Mouse (Mus musculus): ENCODE results near the gene Tmem205.
A peak's percentile ranks its signal among the peaks of the same experiment; 100 is the strongest.

Tmem205 gene

GRCm38 (mm10) chr9:21927208-21927753 is at the start of gene Tmem205, which contains the start of gene Ccdc159:
TSS of gene Tmem205 (minus strand) at chr9:21927556.
TSS of gene Ccdc159 (plus strand) at chr9:21927471.
- peak; percentile 90 for DNase-seq

GRCm38 (mm10) chr9:21976626-21977175 is 49.3 kb upstream of the Tmem205 start:
- DNase-seq, result no peak

GRCm38 (mm10) chr9:21969304-21969703 is 41.9 kb upstream of the Tmem205 start:
- no peak for DNase-seq

- DNase-seq, result no peak
Measured at GRCm38 (mm10) chr9:21968883-21969282, 41.5 kb upstream of the Tmem205 start.

- DNase-seq, result peak; percentile 31
Measured at GRCm38 (mm10) chr9:21963417-21963816, 36.1 kb upstream of the Tmem205 start, which contains the start of gene Epor. TSS of gene Epor (minus strand) at chr9:21963506.

GRCm38 (mm10) chr9:21962416-21963059 is 35.2 kb upstream of the Tmem205 start:
- peak; percentile 66 for DNase-seq

GRCm38 (mm10) chr9:21962010-21962409 is 34.7 kb upstream of the Tmem205 start:
- peak; percentile 8 for DNase-seq

GRCm38 (mm10) chr9:21961366-21961980 is 34.1 kb upstream of the Tmem205 start:
- no peak for DNase-seq

GRCm38 (mm10) chr9:21960558-21961208 is 33.3 kb upstream of the Tmem205 start:
- peak; percentile 50 for DNase-seq

GRCm38 (mm10) chr9:21960135-21960534 is 32.8 kb upstream of the Tmem205 start:
- DNase-seq, result no peak

- DNase-seq, result no peak
Measured at GRCm38 (mm10) chr9:21959244-21959643, 31.9 kb upstream of the Tmem205 start.

GRCm38 (mm10) chr9:21958372-21958771 is 31.0 kb upstream of the Tmem205 start:
- no peak for DNase-seq

- DNase-seq, result peak; percentile 98
Measured at GRCm38 (mm10) chr9:21955570-21956281, 28.4 kb upstream of the Tmem205 start, which contains the start of gene Swsap1. TSS of gene Swsap1 (plus strand) at chr9:21955755.

- no peak for DNase-seq
Measured at GRCm38 (mm10) chr9:21955225-21955569, 27.8 kb upstream of the Tmem205 start.

- no peak for DNase-seq
Measured at GRCm38 (mm10) chr9:21954635-21955034, 27.3 kb upstream of the Tmem205 start.

GRCm38 (mm10) chr9:21953600-21953999 is 26.2 kb upstream of the Tmem205 start:
- no peak for DNase-seq

GRCm38 (mm10) chr9:21951977-21952376 is 24.6 kb upstream of the Tmem205 start:
- DNase-seq, result no peak

GRCm38 (mm10) chr9:21950322-21950721 is 23.0 kb upstream of the Tmem205 start:
- peak; percentile 84 for DNase-seq

- no peak for DNase-seq
Measured at GRCm38 (mm10) chr9:21948790-21949189, 21.4 kb upstream of the Tmem205 start.

GRCm38 (mm10) chr9:21948146-21948545 is 20.8 kb upstream of the Tmem205 start:
- DNase-seq, result no peak

GRCm38 (mm10) chr9:21947540-21948130 is 20.3 kb upstream of the Tmem205 start:
- DNase-seq, result no peak

- DNase-seq, result no peak
Measured at GRCm38 (mm10) chr9:21944267-21944666, 16.9 kb upstream of the Tmem205 start.
